Mouse (Mus musculus) hindlimb bud, embryonic 11.5 days (tissue): ENCODE data around the gene Ube2k.

Experiments
- DNase-seq: peaks from one replicate; pipeline ENCODE4 v3.0.0-alpha.2; 2012; ENCODE audit warnings: low read depth, low spot score; ENCODE audit errors: extremely low spot score

Ube2k gene

DNA sequence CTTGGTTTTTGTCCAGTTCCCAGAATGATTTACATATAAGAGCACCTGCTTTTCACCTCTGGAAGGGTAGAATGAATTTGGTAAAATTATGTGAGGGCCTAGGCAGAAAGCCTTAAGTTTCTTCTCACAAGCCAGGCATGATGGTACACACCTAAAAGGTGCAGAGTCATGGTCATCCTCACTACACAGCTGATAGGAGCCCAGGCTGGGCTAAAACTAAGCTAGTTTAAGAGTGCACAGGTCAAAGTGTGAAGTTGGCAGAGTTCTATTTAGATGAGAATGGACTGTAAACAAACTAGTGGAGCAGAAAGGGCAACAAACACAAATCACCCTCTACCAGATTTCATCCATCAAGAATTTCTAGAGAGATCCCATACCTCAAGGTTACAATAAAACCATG, 87.3 kb downstream of the Ube2k start:
- DNase-seq = no peak

DNA sequence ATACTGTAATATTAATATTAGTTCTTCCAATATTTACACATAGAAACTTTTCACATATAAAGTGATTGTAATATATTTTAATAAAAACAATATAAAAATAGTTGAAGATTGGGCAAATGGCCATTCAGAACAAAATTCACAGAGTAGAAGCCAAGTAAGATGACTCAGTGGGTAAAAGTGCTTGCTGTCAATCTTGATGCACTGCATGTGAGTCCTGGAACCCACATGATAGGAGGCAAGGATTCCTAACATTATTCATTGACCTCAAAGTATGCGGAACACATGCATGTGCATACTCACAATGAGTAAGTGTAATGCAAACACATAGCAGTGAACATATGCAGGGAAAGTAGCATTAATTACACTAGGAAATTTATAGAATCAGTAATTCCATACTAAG, 101.9 kb downstream of the Ube2k start:
- DNase-seq = no peak
